Mouse (Mus musculus) kidney, adult 9 months (tissue): ENCODE measurements around the gene Sestd1.
A peak's percentile ranks its signal among the peaks of the same experiment; 100 is the strongest.

ENCODE experiments used
- DNase-seq: peaks from one replicate; pipeline ENCODE4 v3.0.0; 2022

The Sestd1 gene

DNA sequence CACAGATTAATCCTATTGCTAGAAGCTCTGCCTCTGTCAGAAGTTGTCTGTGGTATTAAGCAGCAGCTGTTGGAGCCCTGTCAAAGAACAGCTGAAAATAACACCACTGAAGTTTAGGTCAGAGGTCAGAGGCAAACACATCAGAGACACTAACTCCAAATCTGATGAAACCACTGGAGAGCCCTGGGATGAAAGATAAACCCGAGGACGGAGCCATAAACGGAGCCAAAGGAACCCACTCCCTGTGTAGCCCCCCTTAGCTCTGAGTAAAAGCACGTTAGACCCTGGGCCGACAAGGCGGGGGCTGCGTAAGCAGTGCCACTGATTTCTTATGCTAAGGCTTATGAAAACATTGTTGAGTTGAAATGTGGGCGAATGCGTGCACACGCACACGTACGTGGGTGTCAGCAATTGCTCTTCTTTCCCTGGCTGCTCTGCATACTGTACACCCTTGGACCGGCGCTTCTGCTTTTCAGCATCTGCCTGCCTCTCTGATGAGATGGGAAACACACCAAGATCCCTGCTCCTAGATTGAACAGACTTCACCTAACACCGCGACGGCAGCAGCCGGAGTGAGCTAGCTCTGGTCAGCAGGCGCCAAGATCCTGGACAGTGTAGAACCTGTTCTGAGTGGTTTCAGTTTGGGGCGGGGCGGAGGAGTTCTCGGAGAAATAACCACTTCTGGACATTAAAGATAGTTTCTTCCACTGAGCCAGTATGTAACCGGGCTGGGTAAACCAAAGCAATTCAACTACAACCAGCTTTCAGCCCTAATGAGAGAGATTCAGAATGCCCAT, 108.8 kb downstream of the Sestd1 start:
- DNase-seq: peak; percentile 84

DNA sequence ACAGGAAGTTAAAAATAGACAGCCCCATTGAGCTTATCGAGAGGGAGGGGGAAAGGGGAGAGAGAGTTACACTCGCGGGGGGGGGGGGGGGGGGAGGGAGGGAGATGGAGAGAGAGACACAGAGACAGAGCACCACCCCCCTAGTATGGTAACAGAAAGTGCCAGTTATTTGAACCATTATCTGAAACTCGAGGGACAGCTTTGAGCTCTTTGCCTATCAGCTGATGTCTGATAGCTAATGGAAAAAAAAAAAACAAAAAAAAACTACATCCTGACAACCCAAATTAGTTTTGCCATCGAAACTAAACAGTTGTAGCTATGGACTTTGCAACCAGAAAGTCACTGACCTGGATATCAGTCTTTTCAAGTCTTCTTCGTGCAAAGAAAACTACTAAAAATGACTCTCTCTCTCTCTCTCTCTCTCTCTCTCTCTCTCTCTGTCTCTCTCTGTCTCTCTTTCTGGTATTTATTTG, 109.7 kb downstream of the Sestd1 start, which contains the start of gene Ccdc141:
Ccdc141 (minus strand) TSS at position 4 of the 473 bp plus-strand sequence.
- no peak for DNase-seq

DNA sequence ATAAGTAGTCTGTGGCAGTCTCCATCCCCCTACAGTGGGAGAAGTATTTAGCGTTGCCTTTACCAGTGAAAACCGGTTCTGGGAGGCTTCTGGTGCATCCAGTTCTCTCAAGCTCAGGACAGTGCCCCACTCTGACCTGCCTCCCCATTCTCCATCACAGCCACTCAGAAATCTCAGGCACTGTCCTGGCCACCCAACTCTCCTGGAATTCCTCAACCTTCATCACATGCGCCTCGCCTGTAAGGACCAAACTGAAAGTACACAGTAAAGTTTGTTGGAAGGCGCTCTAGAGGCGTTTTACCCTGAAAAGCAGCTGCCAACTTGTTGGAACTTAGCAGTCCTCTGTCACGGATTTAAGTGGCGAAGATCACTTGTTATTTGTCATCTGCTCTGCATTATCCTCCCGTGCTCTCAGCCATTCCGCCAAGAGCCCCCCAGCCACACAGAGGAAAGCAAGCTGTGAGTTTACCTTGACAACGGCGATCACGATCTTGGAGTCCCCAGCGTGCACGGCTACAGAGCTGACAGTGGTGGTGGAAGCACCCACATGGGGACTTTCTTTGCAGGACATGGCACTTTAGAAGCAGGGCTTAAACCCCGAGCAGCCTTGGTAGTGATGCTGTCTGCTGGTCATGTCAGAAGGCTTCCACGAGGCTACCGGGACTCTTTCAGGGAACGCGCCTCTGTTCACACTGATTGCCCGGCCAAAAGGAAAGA, 110.3 kb downstream of the Sestd1 start:
- peak; percentile 71 for DNase-seq

DNA sequence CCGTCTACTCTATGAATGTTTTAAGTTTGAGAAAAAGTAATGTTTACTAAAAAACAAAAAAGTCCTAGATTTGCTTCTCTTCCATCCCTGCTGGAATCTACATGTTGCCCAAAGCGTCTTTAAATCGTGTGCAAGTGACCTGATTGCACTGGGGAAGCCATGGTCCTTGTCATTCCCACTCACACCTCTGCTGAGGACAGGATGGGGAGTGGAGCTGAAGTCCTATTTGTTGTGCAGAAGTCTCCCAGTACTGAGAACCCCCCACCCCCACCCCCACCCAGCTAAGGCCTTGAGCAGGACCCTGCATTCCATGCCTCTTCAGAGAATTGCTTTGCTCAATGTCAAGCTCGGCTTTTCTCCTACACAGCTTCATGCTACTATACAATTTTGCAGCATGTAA, 111.2 kb downstream of the Sestd1 start:
- DNase-seq: no peak

DNA sequence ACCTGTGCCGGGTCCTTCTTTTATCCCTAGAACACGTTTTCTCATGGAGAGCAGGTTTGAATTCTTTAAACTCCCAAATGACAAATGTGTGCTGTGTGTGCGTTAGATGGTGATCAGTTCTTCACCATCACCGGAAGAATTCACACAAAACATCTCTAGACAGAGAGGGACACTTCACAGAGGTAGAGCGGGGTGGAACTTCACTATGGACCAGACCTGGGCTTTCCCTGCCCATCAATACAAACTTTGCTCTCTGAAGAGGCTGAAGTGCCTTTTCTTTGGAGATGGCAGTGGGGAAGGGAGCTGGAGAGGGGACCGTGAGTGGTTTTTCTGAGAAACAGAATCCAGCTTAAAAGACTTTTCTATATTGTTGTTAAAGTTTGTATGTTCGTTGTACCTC, 111.6 kb downstream of the Sestd1 start:
- no peak for DNase-seq

DNA sequence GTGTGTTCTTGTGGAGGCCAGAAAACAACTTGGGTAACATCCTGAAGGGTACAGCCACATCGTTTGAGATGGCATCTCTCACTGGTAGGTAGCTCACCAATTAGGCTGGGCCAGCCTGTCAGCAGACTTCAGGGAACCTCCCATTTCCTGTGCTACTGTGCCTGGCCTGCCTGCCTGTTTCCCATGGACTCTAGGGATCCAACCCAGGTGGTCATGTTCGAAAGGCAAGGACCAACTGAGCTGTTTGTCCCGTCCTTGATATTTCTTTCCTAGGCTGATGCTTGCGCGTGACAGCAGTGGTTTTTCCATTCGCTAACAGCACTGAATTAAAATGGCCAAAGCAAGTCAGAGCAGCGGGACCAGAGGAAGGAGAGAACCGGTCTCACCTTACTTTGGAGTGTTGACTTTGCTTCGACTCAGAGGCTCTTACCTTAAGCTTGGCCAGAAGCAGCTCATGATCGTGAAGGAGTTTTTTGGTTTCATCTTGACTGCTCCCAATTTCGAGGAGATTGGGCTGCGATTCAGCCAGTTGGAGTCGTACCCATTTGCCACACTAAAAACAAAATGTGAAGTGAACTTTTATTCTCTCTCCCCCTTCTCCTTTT, 112.2 kb downstream of the Sestd1 start:
- DNase-seq: no peak

DNA sequence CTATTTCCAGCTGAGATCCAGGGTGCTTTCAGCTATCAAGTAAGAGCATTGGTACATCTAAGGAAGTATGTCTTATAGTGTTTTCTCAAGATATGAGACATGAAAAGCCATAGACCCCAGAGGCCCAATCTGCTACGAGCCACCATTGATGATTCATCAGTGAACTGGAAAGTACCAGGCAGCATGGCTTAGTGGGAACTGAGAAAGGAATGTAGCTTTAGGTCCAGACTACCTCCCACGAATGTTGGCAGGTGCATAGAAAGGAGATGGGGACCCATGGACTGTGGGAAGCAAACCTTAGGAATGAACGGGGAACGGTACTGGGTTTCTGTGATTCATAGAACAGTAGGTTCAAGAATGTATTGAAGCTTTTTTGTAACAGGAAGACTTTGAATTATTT, 114.0 kb downstream of the Sestd1 start:
- no peak for DNase-seq

DNA sequence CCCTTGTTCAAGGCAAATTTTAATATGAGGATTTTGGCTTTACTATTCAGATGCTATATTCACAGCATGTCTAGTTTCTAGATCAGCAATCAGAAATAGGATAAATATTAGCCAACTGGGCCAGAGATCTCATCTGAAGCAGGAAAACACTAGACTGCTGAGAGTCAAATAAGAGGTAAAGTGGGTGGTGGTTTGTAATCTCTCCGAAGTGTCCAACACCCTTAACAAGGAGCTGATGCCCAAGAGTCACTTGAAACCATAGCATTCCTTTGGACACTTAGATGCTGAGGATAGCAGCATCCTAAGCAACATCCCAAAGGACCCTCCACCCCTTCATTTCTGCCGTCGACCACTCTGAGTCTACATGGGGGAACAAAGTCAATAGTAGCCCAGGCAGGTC, 115.7 kb downstream of the Sestd1 start:
- no peak for DNase-seq

DNA sequence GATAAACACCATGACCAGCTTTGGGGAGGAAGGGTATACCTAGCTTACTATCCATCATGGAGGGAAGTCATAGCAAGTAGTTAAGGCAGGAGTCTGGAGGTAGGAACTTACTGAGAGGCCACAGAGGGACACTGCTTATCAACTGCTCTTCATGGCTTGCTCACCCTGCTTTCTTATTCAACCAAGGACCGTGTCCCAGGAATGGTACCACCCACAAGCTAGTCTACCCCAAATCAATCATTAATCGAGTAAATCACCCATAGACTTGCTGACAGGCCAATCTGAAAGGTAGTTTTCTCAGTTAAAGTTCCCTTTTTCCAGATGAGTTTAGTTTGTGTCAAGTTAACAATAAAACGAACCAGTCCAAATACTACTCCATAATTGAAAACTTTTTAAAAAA, 117.0 kb downstream of the Sestd1 start:
- DNase-seq: peak; percentile 82

DNA sequence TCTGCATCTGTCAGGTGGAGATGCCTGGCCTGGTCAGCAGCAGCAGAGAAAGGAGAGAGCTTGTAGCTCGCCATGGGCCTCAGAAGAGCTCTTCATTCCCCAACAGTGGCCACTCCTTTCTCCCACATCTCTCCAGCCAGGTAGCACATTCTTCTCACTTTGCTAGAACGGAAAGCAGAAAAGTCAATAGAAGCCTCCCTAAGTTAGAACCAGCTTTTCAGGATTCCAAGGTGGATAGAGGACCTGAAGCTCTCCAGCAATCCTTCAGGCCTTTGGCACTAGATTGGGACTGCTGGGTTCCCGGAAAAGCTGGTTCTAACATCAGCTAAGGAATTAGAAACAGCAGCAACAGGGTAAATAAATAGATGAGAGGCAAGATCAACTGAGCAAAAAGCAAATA, 118.3 kb downstream of the Sestd1 start:
- DNase-seq: no peak

DNA sequence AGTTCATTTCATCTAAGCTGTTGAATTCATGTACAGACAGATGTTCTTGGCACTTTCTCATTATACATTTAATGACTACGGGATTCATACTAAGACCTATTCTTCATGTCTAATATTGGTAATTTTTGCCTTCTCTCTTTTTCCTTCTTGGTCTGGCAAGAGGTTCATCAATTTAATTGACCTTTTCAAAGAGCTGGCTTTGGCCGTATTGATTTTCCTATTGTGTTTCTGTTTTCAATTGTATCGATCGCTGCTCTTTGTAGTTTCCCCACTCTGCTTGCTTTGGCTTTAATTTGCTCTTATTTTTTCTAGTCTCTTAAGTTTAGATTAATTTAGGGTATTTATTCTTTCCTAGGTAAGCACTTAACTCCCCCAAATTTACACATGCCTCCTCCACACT, 122.8 kb downstream of the Sestd1 start:
- no peak for DNase-seq

DNA sequence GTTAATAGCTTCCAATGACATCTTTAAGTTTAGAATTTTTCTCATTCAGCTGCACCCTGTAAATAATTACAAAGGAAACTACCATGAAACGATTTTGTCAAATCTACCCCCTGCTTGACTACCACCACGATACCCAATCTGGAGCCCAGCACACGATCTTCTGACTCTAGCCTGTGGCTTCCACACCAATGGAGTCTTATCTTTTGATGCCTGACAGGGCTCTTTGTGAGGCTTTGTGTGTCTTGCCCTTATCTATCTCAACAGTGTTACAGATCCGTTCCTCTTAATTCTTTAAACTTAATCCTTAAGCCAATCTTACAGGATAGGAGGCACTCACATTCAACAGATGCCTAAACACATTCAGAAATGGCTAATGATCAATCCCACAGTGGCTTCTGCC, 126.3 kb downstream of the Sestd1 start:
- no peak for DNase-seq

DNA sequence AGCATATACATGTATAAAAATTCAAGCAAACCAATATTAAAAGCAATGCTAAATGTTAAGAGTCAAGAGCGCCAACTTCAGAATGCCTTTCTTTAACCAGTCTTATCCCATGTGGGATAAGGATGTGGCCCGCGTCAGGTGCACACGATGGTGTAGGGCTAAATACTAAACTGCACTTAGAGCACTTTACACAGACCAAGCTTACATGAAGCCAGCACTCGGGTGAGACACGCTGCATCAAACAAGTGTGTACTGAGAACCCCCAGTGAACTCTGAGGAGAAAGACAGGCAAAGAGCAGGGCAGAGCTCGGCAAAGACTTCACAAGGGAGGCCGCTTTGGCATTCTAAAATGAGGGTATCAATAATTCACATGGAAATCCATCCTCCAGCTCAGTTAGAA, 129.1 kb downstream of the Sestd1 start:
- no peak for DNase-seq

DNA sequence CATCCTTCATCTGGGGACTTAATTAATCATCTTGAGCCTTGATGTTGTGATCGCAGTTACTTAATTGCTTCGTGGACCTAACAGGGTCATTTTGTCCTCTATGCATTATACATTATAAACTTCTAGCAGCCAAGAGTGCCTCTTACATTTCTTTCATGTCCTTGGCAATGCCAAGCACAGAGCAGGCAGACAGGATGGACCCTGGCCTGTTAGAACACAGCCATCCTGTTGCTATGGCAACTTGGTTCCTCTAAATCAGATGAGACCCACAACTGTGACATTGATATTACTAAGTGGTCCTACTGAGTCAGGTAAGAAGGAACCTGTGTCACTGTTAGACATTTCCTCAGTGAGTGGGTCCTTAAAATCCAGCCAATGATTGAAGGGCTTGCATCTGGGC, 130.8 kb downstream of the Sestd1 start:
- no peak for DNase-seq

DNA sequence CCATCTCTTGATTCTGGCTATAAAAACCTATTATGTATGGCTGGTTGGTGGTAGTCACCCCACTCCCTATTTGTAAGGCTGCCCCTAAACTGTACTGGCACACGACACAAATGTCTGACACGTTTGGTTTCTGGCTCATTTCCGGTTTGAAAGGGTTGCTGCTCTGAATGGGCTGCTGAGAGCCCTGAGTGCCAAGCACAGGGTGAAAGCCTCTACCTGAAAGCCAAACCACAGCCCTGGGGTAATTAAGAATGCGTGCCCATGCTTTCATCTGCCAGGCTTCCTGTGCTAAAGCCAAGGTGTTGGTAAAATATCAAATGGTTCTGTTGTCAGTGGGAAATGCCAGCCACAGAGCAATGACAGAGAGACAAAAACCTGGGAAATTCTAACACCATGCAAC, 132.2 kb downstream of the Sestd1 start:
- peak; percentile 32 for DNase-seq

DNA sequence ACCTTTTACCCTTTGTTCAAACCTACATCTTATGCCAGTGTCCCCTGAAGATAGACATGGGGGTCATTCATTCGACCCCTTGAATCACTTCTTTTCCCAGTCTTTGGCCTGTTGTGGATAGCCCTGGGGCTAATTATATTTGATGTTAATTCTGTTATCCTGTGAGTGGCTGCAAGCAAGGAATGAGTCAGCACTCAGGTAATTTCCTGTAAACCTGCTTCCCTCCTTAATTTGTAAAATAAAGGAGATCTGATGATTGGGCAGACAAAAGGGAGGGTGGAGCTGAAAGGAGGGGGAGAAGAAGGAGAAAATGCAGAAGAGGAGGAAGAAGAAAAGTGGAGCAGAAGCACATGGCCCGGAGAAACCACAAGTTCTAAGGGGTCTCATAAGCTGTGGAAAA, 133.4 kb downstream of the Sestd1 start:
- DNase-seq: no peak

DNA sequence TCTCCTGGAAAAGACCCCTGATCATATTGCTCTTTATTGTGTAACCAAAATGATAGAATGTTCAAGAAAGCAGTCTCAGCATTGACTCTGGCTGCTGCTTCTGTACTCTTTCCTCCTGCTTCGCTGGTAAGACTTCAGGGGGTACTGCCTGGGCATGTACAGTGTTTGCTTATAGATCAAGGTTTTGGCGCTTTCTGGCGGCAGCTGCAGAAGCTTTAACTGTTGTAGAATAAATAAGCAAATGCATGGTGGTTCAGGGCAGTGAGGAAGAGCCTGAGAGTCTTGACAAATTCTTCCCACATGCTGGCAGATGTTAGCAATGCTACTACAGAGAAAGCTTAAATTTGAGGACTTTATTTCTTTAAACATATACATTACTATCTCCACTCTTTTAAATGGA, 134.1 kb downstream of the Sestd1 start:
- DNase-seq: no peak

DNA sequence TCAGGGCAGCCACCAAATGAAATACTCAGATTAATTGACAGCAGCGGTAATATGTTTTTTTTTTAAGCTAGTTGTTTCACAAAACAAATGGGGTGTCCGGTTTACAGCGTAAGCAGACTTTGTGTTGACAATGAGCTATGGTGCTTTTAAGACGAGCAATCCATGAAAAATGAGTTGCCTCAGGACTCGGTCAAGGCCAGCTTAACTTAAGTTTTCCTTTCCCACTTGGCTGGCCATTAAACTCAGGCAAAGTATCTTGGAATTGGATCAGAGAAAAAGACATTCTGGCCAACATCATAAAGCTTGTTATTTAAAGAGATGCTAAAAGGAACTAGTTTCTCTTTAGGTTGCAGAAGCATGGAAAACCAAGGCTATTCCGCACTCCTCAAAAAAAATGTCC, 136.9 kb downstream of the Sestd1 start:
- DNase-seq: no peak

DNA sequence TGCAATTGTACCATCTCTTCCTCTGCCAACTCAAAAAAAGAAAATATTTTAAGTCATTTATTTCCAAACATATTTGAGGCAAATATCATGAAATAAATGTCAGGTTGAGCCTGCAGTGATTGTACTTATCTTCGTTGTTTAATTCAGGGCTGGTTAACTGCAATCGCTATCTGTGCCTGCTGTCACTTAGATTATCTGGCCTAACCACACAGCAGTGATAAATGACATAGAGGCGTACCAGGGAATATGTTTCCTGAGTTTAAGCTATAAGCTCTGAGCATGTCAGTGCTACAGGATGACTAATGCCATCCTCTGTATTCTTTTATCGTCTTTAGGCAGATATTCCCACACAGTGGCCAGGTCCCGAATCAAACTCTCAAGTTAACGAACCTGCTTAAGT, 141.5 kb downstream of the Sestd1 start:
- no peak for DNase-seq

DNA sequence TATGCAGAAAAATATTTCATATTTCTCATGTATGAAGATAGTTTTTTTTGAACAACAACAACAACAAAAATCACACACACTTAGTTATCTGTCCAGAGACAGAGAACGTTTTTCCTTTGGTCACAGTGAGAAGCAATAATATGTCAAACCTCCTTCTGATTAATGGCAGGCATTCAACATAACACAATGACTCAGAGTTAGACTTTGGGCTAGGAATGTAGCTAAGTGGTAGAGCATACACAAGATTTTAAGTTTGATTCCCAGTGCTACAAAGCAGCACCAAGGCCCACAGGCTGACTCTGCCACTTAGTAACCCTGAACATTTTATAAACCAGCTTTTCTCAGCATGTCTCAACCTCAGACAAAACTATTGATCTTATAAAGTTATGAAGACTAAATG, 145.5 kb downstream of the Sestd1 start:
- no peak for DNase-seq

DNA sequence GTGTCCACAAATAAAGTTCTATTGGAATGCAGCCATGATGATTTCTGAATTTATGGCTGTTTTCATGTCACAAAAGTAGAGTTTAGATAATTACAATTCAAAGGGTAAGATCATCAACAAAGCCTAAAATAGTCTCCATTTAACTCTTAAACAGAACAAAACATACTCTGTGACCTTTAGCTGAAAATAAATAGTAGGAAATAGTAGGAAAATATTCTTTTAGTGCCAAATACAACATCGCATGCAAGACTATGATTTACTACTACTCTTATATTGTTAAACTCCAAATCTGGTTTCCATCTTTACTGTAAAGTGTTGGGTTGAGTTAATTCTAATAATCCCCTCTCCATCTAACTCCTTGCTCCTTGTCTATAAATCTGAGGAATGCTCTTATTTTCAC, 147.0 kb downstream of the Sestd1 start:
- DNase-seq: no peak
